Mouse (Mus musculus) intestine, embryonic 14.5 days (tissue): ENCODE measurements around the gene Spp2. TPM values are rescaled to one million over a fixed set of nuclear protein-coding genes. Genes with fewer than 3 reads are reported as not detected.

ENCODE experiments used
- ATAC-seq: fragments of 200-750 bp; cut with Nextera tagmentation; replicated peaks from 2 replicates; pipeline ENCODE4 v1.8.0; 2017; ENCODE audit warnings: low read depth, moderate number of reproducible peaks, moderate TSS enrichment, moderate library complexity; ENCODE audit not compliant: low FRiP score, low TSS enrichment
- DNase-seq: peaks from one replicate; pipeline ENCODE4 v3.0.0-alpha.2; 2018; ENCODE audit warnings: low spot score
- H3K27ac ChIP-seq: fragments of 300-500 bp; sonication (generic); 2 replicates; pipeline ENCODE4 v1.5.1; 2014; ENCODE audit warnings: low read depth, mild to moderate bottlenecking, control low read depth
- H3K27me3 ChIP-seq: fragments of 300-500 bp; sonication (generic); replicated peaks from 2 replicates; pipeline ENCODE4 v1.6.1; 2014; ENCODE audit warnings: low read length, control low read depth; ENCODE audit not compliant: control insufficient read depth, insufficient read depth
- H3K36me3 ChIP-seq: fragments of 300-500 bp; sonication (generic); 2 replicates; pipeline ENCODE4 v1.6.1; 2014; ENCODE audit warnings: low read length, control low read depth; ENCODE audit not compliant: control insufficient read depth, insufficient read depth
- H3K4me1 ChIP-seq: fragments of 300-500 bp; sonication (generic); replicated peaks from 2 replicates; pipeline ENCODE4 v1.6.1; 2014; ENCODE audit warnings: low read length, control low read depth, mixed read lengths; ENCODE audit not compliant: control insufficient read depth, insufficient read depth
- H3K4me2 ChIP-seq: fragments of 300-500 bp; sonication (generic); 2 replicates; pipeline ENCODE4 v1.6.1; 2014; ENCODE audit warnings: low read length
- H3K4me3 ChIP-seq: fragments of 300-500 bp; sonication (generic); 2 replicates; pipeline ENCODE4 v1.5.1; 2014; ENCODE audit warnings: low read depth, low read length, control low read depth, mixed read lengths
- H3K9ac ChIP-seq: fragments of 300-500 bp; sonication (generic); 2 replicates; pipeline ENCODE4 v1.6.1; 2014; ENCODE audit warnings: mild to moderate bottlenecking, low read length
- H3K9me3 ChIP-seq: fragments of 300-500 bp; sonication (generic); 2 replicates; pipeline ENCODE4 v1.6.1; 2016; ENCODE audit warnings: low read length, control low read depth; ENCODE audit not compliant: control insufficient read depth
- WGBS: fragments of 180-500 bp; shearing (Covaris S2); extraction: QIAGEN DNeasy Blood & Tissue Kit; methylation state at CpG from one replicate; pipeline ENCODE4 v1.1.7; 2014; 5-methylcytosine and 5-hydroxymethylcytosine counted together
- polyA plus RNA-seq: library from polyadenylated mRNA; unstranded; fragments of >200 nt; fragmentation: Nextera tagmentation; extraction: Ambion mirVana; gene quantifications from 2 replicates; pipeline ENCODE4 v1.2.1, GENCODE M21; 2014

The Spp2 gene
- polyA plus RNA-seq, 1 experiment from 2014 or later = 0.88 TPM

DNA sequence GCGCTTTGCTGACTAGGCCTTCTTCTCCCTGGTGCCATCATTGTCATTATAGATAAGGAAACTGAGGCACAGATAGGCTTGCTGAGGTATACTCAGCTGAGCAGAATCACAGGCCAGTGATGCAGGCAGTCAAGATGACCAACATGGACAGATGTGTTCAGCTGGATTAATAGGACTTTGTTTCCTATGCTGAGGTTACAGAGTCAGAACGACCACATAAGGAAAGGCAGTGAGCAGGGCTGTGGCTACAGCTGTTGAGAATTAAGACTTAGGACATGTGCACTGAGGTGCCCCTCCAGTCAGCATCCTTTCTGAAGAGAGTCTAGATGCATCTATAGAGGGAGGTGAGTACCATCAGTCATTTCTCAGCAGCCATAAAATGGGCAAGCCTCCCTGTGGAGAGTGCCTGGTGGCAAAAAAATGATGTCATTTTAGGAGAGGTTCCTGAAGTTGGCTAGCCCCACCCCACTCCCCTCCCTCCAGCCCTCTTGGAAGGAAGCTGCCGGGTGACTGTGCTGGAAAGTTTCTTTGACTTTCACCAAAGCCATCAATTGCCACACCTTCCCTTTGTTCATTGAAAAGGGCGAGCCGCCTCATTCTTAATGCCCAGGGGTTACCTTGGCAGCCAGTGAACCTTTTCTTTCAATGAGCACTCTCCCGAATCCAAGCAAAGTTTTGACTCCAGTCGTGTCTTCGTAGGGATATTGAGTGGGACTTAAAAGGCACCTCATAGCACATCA lies 59.7 kb downstream of the Spp2 start:
- no peaks in the 10 kb centered on the region for H3K9me3 ChIP-seq
- no peaks in the 10 kb centered on the region for H3K4me1 ChIP-seq
- H3K27ac ChIP-seq = no peak overlapping the region
- H3K9ac ChIP-seq = no peak overlapping the region
- H3K4me3 ChIP-seq = no peak overlapping the region
- H3K36me3 ChIP-seq = no peaks in the 10 kb centered on the region
- no peaks in the 10 kb centered on the region for H3K27me3 ChIP-seq
- WGBS = 73% methylated on average over 8 of the region's 8 CpGs
- no peak for ATAC-seq
- DNase-seq = no peak
- no peak overlapping the region for H3K4me2 ChIP-seq

DNA sequence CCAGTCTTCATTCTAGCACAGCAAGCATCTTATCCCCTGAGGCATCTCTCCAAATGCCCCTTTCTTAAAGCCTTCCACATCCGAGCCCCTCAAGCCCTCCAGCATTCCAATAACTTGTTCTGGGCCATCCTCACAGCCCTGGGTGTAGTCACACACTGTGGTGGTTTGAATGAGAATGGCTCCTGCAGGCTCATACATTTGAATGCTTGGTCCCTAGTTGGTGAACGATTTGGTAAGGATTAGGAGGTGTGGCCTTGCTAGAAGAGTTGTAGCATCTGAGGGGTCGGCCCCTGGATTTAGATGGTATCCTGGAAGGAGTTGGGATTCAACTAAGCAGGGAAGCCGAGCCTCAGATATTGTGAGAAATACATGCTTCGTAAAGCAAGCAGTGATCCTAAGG lies 61.1 kb downstream of the Spp2 start:
- 82% methylated on average over 5 of the region's 5 CpGs for WGBS
- Histone ChIP-seq H3K9me3 (no peaks in the 10 kb centered on the region), H3K9ac (no peak overlapping the region), H3K4me2 (no peak overlapping the region), H3K36me3 (no peaks in the 10 kb centered on the region), H3K4me1 (no peaks in the 10 kb centered on the region), H3K27me3 (no peaks in the 10 kb centered on the region), H3K27ac (no peak overlapping the region), H3K4me3 (no peak overlapping the region)
- no peak for ATAC-seq
- DNase-seq = no peak

DNA sequence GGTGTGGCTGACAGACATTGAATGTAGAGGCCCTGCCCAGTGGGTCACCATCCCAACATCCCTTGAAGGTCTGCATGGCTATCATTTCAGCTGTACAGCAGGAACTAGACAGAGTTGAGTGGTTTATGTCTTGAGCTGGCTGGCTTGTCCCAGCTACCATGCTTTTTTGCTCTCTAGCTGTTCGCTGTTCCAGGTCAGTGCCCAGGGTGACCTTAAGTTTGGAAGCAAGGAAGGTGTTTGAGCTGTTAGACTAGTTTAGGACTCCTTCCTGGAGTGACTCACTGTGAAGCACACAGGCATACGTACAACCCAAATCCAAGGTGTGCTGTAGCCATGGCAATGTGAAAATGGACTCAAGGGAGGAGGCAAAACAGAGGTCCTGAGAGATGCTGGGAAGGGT lies 61.6 kb downstream of the Spp2 start:
- no peaks in the 10 kb centered on the region for H3K4me1 ChIP-seq
- no peak overlapping the region for H3K4me2 ChIP-seq
- H3K4me3 ChIP-seq = no peak overlapping the region
- no peaks in the 10 kb centered on the region for H3K36me3 ChIP-seq
- 90% methylated on average over 2 of the region's 2 CpGs for WGBS
- no peaks in the 10 kb centered on the region for H3K9me3 ChIP-seq
- H3K27me3 ChIP-seq = no peaks in the 10 kb centered on the region
- ATAC-seq (no peak), DNase-seq (no peak)
- no peak overlapping the region for H3K27ac ChIP-seq
- H3K9ac ChIP-seq = no peak overlapping the region

DNA sequence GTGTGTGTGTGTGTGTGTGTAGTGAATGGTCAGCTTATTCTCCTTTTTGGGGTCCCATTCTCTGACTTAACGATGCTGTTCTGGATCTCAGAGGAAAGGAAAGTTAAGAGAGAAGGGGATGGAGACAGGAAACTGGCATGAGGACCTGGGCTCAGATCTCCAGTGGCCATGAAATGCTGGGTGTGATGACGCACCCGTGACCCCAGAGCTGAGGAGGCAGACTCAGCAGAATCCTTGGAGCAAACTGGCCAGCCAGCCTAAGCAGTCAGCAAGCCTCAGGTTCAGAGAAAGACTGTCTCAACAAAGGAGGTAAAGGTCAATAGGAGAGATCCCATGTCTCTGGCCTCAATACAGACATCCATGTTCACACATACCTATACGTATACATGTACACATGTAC lies 63.0 kb downstream of the Spp2 start:
- no peak for ATAC-seq
- Histone ChIP-seq H3K27me3 (no peaks in the 10 kb centered on the region), H3K27ac (no peak overlapping the region), H3K4me3 (no peak overlapping the region), H3K36me3 (no peaks in the 10 kb centered on the region), H3K4me1 (peaks cover 9% of the 10 kb centered on the region), H3K4me2 (no peak overlapping the region), H3K9ac (no peak overlapping the region), H3K9me3 (no peaks in the 10 kb centered on the region)
- WGBS = 95% methylated on average over 4 of the region's 4 CpGs
- DNase-seq = no peak

DNA sequence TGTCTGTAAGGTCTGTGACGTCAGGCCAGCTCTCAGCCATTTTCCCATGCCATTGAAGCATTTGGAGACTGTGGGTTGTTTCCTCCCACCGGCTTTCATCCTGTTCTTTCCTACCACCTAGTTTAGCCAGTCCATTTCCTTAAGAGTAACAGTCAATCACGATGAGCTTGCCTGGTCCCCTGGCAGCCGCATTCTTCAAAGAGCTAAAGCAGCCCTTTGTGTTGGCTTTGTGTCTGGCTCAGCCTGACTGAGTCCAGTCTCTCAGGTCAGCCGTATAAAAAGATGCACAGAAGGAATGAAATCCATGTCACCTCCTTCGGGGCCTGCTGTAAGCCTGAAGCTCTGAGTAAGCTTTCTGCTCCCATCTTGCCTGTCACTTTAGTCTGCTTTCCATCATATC lies 65.5 kb downstream of the Spp2 start:
- WGBS = 37% methylated on average over 6 of the region's 6 CpGs
- ATAC-seq = no peak
- H3K27ac ChIP-seq = no peak overlapping the region

DNA sequence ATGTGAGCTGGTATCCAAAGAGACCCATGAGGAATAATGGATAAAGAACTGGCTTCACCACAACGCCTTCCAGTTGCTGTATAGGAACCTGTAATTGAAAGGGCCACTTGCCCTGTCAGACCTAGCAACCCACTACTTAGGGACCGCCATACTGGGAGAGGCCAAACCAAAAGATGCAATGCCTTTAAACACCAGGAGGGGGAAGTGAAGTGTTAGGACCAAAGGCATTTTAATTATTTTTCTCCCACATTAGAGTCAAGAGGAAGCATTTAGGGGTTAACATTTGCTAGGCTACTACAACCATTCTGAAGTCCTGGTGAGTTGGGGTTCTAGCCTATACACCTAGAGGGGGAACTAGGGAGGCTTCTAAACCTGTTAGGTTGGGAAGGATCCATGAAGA lies 67.1 kb downstream of the Spp2 start:
- H3K27ac ChIP-seq = peak overlapping the region; percentile 68
- WGBS = 90% methylated on average over 2 of the region's 2 CpGs

More for the DNA sequence above, 65.5 kb downstream of the Spp2 start:
- H3K4me1 ChIP-seq = peaks cover 25% of the 10 kb centered on the region
- no peaks in the 10 kb centered on the region for H3K27me3 ChIP-seq
- no peaks in the 10 kb centered on the region for H3K9me3 ChIP-seq
- H3K36me3 ChIP-seq = no peaks in the 10 kb centered on the region
- no peak for DNase-seq
- H3K4me2 ChIP-seq = no peak overlapping the region
- H3K9ac ChIP-seq = no peak overlapping the region
- no peak overlapping the region for H3K4me3 ChIP-seq

DNA sequence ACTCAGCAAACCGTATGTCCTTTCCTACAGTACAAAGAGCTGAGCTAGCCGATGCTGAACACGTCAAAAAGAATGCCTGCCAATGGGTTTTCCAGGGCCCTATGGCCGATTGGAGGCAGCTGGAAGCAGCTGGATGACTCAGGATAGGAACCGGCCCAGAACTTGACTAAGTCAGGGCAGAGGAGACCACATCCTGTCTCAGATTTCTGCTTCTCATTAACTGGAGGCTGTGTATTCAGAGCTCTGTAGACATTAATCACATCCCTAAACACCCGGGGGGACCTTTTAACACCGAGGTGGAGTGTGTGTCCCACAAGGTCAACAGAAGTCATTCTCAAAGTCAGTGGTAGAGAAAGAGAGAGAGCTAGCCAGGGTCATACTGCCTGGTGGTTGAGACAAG lies 67.8 kb downstream of the Spp2 start:
- H3K27ac ChIP-seq = peak overlapping the region; percentile 68
- no peaks in the 10 kb centered on the region for H3K36me3 ChIP-seq
- no peak overlapping the region for H3K4me2 ChIP-seq
- no peak overlapping the region for H3K4me3 ChIP-seq
- peaks cover 25% of the 10 kb centered on the region for H3K4me1 ChIP-seq
- DNase-seq (peak; percentile 69), ATAC-seq (peak; percentile 32; the same call in 1 of the 2 replicates)
- no peaks in the 10 kb centered on the region for H3K9me3 ChIP-seq
- 14% methylated on average over 7 of the region's 7 CpGs for WGBS
- no peaks in the 10 kb centered on the region for H3K27me3 ChIP-seq
- no peak overlapping the region for H3K9ac ChIP-seq

More for the DNA sequence above, 67.1 kb downstream of the Spp2 start:
- DNase-seq = no peak
- Histone ChIP-seq H3K4me1 (peaks cover 25% of the 10 kb centered on the region), H3K9me3 (no peaks in the 10 kb centered on the region), H3K27me3 (no peaks in the 10 kb centered on the region), H3K4me3 (no peak overlapping the region), H3K36me3 (no peaks in the 10 kb centered on the region), H3K4me2 (no peak overlapping the region), H3K9ac (no peak overlapping the region)
- no peak for ATAC-seq

DNA sequence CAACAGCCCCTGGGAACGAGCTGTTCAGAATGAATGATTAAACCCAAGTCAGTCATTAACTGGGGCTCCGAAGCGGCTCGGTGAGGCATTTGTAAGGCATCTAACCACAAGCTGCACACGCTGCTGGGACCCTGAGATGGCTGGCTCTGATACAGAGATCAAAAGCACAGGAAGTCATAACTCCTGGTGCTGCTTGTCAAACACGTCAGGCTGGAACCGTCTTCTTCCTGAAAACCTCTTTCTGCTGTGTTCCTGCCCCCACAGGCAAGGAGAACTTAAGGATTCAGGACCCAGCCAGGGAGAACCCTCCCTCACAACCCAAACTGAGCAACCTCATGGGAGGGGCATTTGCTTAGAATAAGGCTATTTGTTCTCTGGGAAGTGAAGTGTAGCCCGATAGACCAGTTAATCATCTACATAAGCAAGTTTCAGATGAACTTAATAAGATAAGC lies 68.8 kb downstream of the Spp2 start:
- Histone ChIP-seq H3K27ac (peak overlapping the region; percentile 68), H3K9me3 (no peaks in the 10 kb centered on the region), H3K4me2 (peak overlapping the region; percentile 12; the same call in 1 of the 2 replicates), H3K4me1 (peaks cover 25% of the 10 kb centered on the region), H3K9ac (no peak overlapping the region), H3K4me3 (no peak overlapping the region), H3K27me3 (no peaks in the 10 kb centered on the region), H3K36me3 (no peaks in the 10 kb centered on the region)
- ATAC-seq (peak; percentile 63), DNase-seq (peak; percentile 73)
- 4% methylated on average over 8 of the region's 8 CpGs for WGBS
